ENCODE assay signal across 12 mouse cellular contexts in the genomic region with DNA sequence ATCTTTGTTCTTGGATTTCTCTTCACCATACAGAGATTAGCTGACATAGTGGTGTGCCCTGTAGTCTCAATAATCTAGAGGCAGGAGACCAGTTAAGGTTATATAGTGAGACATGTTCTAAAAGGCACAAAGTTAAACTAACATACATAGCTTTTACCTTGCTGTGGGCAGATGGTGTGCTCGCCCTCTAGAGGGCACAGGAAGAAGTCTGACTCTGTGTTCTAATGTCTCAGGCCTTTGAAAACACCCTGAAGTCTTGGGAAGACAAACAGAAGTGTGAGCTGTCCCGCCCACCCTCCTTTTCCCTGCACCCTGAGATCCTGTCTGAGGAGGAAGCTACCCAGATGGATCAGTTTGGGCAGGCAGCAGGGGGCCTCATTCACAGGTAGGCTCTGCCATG.
DNase-seq lines count a peak whose midpoint lies in the region; ATAC-seq and TF ChIP-seq lines count a peak whose summit lies in the region.
"Had no signal": no experiment of that assay in that cellular context is flagged by ENCODE, and none has a peak within 500 bp of the region (broad histone marks: within the 10 kb centered on the region; RNA-seq: fewer than 3 reads in every experiment).

No protein-coding gene starts in this region.

- TF ChIP-seq POLR2A in cortical plate, adult 2 months (IDR thresholded peaks at IDR 0.05; ENCODE audit: extremely low read depth, insufficient read depth, low read length) = no peak

- H3K4me2 ChIP-seq in heart, postnatal 0 days (ENCODE audit: low read depth, low read length) = no peak overlapping the region
- H3K4me2 ChIP-seq in heart, embryonic 11.5 days = no peak overlapping the region
- H3K4me2 ChIP-seq: embryonic facial prominence, embryonic 13.5 days; lung, embryonic 15.5 days had no signal

- no peak overlapping the region for H3K9ac ChIP-seq in heart, postnatal 0 days (replicated peaks; ENCODE audit: low read depth, low read length)
- H3K9ac ChIP-seq in heart, embryonic 11.5 days (ENCODE audit: low read depth, low read length) = no peak overlapping the region
- H3K9ac ChIP-seq: embryonic facial prominence, embryonic 13.5 days; lung, embryonic 15.5 days had no signal

- no peaks in the 10 kb centered on the region for H3K4me1 ChIP-seq in heart, postnatal 0 days (ENCODE audit: control insufficient read depth, insufficient read depth)
- H3K4me1 ChIP-seq in heart, embryonic 11.5 days (ENCODE audit: control insufficient read depth, insufficient read depth, low read length) = no peaks in the 10 kb centered on the region
- H3K4me1 ChIP-seq in cortical plate, adult 2 months (ENCODE audit: control insufficient read depth, insufficient read depth, low read length) = peaks cover 15% of the 10 kb centered on the region
- H3K4me1 ChIP-seq: embryonic facial prominence, embryonic 13.5 days; lung, embryonic 15.5 days had no signal

- H3K27me3 ChIP-seq in heart, postnatal 0 days (ENCODE audit: control insufficient read depth, insufficient read depth, low read length) = no peaks in the 10 kb centered on the region
- H3K27me3 ChIP-seq in heart, embryonic 11.5 days (ENCODE audit: control insufficient read depth, insufficient read depth, low read length) = no peaks in the 10 kb centered on the region
- H3K27me3 ChIP-seq: embryonic facial prominence, embryonic 13.5 days; lung, embryonic 15.5 days had no signal

- H3K36me3 ChIP-seq in heart, postnatal 0 days (replicated peaks; ENCODE audit: control insufficient read depth, insufficient read depth, low read length) = peaks cover 82% of the 10 kb centered on the region
- H3K36me3 ChIP-seq in heart, embryonic 11.5 days (ENCODE audit: control insufficient read depth, insufficient read depth, low read length) = peaks cover 32% of the 10 kb centered on the region

- WGBS in heart, postnatal 0 days = 55% methylated on average over 2 of the region's 2 CpGs
- 26% methylated on average over 2 of the region's 2 CpGs for WGBS in heart, embryonic 11.5 days (ENCODE audit: insufficient replicate concordance)

- TF ChIP-seq CTCF in heart, postnatal 0 days (IDR thresholded peaks at IDR 0.05; ENCODE audit: low read depth) = peak; percentile 54
- peak; percentile 57 for TF ChIP-seq CTCF in cortical plate, adult 2 months (IDR thresholded peaks at IDR 0.05; ENCODE audit: extremely low read depth, insufficient read depth, low read length)

- peak; percentile 24 for DNase-seq in heart, postnatal 0 days (ENCODE audit: low spot score)
- DNase-seq in thymus, postnatal 0 days (ENCODE audit: low spot score) = peak; percentile 51
- DNase-seq in thymus, postnatal 36 days = no peak
- DNase-seq in urinary bladder, postnatal 36 days (ENCODE audit: low spot score in 2 of 2) = no peak
- DNase-seq in left cerebral cortex, adult 9 months (ENCODE audit: low spot score in 2 of 2) = no peak
- DNase-seq in kidney, postnatal 10 days = no peak
- DNase-seq: heart, adult 18-20 months; kidney, postnatal 14 days had no signal

- no peak for ATAC-seq in heart, postnatal 0 days (ENCODE audit: insufficient read depth, low read depth)
- no peak for ATAC-seq in heart, embryonic 11.5 days (replicated peaks; ENCODE audit: insufficient number of reproducible peaks, low FRiP score, low TSS enrichment)

- no peak overlapping the region for H3K4me3 ChIP-seq in heart, postnatal 0 days (ENCODE audit: low read depth, low read length)
- H3K4me3 ChIP-seq in heart, embryonic 11.5 days (ENCODE audit: low read depth, low read length) = no peak overlapping the region
- H3K4me3 ChIP-seq in cortical plate, adult 2 months (ENCODE audit: insufficient read depth, low read length) = no peak overlapping the region
- H3K4me3 ChIP-seq: embryonic facial prominence, embryonic 13.5 days; lung, embryonic 15.5 days had no signal

- TF ChIP-seq EP300 in heart, postnatal 0 days (IDR thresholded peaks at IDR 0.05; ENCODE audit: low read depth) = no peak

- no peak overlapping the region for H3K27ac ChIP-seq in heart, postnatal 0 days (ENCODE audit: low read depth)
- H3K27ac ChIP-seq in heart, embryonic 11.5 days (ENCODE audit: low read depth, low read length) = no peak overlapping the region
- H3K27ac ChIP-seq in cortical plate, adult 2 months (ENCODE audit: insufficient read depth, low read length) = no peak overlapping the region
- H3K27ac ChIP-seq: embryonic facial prominence, embryonic 13.5 days; lung, embryonic 15.5 days had no signal

- no peaks in the 10 kb centered on the region for H3K9me3 ChIP-seq in heart, postnatal 0 days (replicated peaks; ENCODE audit: control insufficient read depth, low read length)
- no peaks in the 10 kb centered on the region for H3K9me3 ChIP-seq in heart, embryonic 11.5 days (replicated peaks; ENCODE audit: control insufficient read depth, low read length)
- H3K9me3 ChIP-seq: embryonic facial prominence, embryonic 13.5 days; lung, embryonic 15.5 days had no signal

Comparison
In these comparisons a context has a peak if more than half of its experiments do, and no peak if none do; other contexts are left out.
1. DNase-seq: peak in heart, postnatal 0 days (single experiment) and thymus, postnatal 0 days (single experiment); none in thymus, postnatal 36 days (0 of 2), urinary bladder, postnatal 36 days (0 of 2), left cerebral cortex, adult 9 months (0 of 2) and kidney, postnatal 10 days (single experiment).